Mouse (Mus musculus) thymus, postnatal 4 days (tissue): ENCODE results near the gene Usp29.
"Not testable (repeated sequence)": the region's sequence is repeated elsewhere in the genome, so short reads cannot be mapped to it uniquely, and the experiment has no call there.

Source experiments
- DNase-seq: peaks from one replicate; pipeline ENCODE4 v3.0.0; 2021

Gene Usp29

DNA sequence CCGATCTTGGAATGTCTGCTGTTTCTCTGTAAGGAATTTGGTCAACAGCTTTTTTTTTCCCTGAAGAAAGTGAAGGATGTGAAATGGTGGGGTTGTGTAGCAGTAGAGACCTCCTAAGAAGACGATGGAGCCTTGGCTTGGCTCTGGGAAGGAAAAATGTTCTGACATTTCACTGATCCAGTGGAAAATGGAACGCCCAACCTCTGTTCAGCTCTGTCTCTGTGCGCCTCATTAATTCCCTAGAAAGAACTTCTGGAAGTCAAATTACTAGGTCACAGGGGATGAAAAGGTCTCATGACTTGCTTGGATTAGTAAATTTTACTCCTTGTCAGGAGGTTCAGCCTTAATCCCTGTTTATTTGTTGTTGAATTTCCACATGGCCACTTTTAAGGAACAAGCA lies 92.3 kb downstream of the Usp29 start:
- no peak for DNase-seq

DNA sequence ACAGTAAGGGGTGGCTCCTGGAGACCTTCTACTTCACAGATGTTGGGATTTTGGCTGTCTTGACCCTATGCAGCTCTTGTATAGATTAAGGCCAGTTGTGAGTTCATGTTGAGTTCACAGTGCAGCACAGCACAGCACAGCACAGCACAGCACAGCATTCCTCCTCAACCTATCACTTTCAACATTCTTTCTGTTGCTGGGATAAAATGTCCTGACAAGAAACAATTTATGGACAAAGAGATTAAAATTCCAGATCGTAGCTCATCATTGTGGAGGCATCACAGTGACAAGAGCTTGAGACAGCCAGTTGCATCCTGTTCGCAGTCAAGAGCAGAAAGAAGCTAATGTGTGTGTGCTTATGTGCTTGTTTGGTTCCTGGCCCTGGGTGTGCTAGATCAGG lies 93.3 kb downstream of the Usp29 start:
- DNase-seq = no peak

DNA sequence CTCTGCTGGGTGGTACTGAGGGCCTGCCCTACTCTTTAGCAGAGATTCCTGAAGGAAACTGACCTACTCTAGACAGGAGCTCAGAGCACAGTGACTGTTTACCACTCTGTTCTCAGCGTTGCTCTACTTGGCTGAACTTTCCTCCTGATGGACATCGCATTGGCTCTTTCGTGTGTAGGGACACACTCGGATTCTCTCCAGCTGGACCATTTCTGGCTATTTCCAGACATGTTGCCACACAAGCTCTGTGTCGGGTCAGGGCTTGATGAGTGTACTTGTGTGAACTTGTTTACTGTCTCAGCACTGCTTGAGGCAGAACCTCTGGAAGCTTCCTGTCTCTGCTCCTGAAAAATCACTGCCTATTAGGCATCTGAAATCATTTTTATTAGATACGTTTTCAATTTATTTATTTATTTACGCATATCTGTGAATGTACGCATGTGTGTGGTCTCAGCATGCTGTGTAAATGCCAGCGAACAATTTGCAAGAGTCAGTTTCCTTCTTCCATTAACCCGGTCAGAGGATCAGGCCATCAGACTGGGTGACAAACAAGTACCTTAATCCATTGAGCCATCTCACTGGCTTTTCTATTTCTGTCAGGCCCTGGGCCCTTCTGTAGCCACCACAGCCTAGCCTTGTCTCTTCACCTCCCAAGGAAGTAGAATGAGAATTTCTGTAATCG lies 95.7 kb downstream of the Usp29 start:
- no peak for DNase-seq

GRCm38 (mm10) chr7:6829148-6829547 lies 98.8 kb downstream of the Usp29 start:
- DNase-seq = no peak

GRCm38 (mm10) chr7:6834950-6835349 lies 104.6 kb downstream of the Usp29 start:
- DNase-seq = no peak

DNA sequence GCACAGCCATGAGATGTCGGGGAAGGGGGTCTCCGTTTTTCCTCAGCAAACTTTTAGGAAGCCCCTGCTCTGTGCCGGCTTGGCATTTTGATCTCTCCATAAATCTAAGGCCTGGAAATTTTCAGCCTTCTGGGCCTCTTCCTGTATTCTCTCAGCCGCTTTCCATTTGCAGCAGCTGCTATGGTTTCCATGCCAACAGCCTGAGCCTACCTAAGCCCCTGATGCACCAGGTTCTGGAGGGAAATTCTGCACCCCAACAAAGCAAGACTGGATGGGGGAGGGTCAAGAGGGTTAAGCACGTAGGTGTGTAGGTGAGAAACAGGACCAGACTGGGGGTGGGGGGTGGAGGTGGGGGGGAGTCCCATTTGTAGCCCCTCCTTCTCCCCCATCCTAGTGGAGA lies 105.0 kb downstream of the Usp29 start:
- no peak for DNase-seq

DNA sequence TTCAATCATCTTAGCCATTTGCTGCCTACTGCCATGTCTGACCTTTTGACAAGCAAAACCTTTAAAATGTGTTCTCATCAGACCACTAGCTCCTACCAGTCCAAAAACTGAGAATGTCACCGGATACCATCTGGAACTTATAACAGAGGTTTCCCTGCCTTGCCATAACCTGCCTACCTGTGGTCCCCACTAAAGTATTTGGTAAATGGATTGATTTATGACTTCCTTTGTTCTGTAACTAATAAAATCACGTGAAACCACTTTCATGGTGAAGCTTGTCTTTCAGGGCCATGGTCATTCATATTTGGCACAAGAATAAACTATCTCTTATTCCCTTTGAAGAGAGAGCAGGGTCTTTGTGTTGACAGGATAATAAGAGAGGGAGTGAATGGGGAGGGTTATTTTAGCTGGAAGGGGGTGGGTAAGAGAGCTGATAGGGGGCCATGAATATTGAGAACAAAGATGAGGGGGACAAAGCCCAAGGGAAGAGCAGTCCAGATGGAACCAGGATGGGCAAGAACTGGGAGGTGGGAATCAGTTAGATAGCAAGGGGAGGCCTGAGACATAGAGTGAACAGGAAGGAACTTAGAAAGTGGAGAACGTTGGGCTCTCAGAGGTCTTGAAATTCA lies 107.0 kb downstream of the Usp29 start:
- no peak for DNase-seq

- no peak for DNase-seq
These were observed 107.7 kb downstream of the Usp29 start for GRCm38 (mm10) chr7:6837926-6838554.

DNA sequence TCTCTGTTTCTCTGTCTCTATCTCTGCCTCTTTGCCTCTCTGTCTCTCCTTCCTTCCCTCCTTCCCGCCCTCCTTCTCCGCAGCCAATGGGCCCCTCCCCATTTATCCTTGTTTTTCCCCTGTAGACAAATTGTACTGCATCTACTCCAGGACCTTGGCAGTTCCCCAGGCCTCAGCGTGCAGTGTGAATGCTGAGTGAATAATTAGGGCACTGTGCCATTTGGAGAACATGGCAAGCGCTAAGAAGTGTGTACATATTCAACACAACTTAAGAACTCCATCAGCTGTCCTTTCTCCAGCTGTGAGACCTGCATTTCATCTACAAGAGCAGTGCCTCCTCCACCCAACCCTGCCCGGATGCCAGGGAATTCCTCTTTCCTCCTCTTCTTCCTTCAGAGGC lies 110.5 kb downstream of the Usp29 start:
- DNase-seq = no peak

GRCm38 (mm10) chr7:6849495-6849894 lies 119.1 kb downstream of the Usp29 start:
- no peak for DNase-seq

- DNase-seq = no peak
These were observed 119.9 kb downstream of the Usp29 start for GRCm38 (mm10) chr7:6850321-6850720.

DNA sequence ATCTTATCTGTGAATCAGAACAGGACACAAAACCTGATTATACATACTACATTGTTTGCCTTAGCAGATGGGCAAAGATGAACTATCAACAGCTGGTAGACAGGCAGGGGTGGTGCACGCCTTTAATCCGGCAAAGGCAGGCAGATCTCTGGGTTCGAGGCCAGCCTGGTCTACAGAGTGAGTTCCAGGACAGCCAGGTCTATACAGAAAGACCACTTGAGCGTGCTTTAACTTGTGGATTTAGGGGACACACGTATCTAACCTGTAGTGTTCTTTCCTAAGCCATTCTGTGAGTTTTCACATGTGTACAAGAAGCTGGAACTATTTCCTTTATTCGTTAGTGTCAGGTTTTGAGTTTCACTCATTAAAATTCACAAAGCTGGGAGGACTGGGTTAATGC lies 120.9 kb downstream of the Usp29 start:
- no peak for DNase-seq

DNA sequence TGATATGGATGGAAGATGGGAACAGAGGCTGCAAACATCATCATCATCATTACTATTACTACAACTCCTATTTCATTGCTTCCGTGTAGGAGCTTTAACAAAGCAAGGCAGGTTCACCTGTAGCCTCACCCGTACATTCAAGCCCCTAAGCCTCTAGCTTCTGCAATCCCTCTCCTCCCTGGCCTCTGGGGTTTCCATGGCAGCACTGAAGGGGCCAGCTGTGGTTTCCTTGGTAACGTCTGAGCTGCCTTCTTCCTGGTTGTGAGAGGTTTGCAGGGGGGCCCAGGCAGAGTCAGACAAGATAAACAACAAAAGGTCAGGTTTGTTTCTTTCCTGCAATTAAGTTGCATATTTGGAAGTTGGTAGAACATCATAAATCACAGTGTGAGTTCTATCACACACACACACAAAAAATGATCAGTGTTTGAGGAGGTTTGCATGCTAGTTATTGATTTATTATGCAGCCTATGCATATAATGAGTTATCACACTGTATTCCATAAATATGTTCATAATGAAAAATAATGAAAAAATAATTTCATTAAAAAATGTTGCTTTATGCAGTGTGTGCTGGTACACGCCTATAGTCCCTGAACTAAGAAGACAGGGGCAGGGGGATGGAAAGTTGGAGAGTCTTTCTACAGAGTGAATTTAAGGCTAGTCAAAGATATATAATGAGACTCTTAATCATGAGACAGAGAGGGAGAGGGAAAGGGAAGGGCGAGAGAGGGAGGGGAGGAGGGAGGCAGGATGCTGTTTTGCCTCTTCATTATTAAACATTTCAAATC lies 121.5 kb downstream of the Usp29 start:
- DNase-seq = no peak

DNA sequence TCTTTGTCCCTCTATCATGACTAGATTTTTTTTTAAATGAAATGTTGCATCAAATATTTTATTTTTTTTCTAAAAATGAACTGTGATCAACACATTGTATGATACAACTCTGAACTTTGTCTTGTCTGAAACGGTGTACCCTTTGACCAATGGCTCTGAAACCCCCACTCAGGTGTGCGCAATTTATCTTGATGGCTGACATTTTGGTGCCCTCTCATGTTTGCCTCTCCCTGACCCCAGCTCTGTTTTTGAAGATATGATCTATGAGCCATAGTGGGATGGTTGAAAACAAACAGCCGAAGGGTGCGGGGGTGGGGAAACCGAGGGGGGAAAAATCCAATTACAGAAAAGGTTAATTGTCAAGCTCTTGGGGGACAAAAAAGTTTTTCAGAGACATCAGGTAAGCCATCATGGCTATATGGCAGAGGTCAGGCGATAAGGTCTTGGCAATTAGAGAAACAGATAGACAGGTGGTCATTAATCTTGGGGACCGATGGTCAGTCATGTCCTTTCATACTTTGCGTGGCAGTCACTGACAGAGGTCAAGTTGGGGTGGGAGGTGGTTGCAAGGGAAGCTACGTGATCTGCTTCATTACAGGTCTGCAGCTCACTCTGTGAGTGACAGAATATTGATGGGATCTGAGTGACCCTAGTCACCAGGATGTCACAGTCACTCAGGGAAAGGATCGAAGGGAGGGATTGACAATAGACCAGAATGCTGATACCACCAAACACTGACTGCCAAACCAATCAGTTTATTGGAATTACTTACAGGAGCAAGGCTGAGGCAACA lies 125.4 kb downstream of the Usp29 start:
- DNase-seq = no peak

DNA sequence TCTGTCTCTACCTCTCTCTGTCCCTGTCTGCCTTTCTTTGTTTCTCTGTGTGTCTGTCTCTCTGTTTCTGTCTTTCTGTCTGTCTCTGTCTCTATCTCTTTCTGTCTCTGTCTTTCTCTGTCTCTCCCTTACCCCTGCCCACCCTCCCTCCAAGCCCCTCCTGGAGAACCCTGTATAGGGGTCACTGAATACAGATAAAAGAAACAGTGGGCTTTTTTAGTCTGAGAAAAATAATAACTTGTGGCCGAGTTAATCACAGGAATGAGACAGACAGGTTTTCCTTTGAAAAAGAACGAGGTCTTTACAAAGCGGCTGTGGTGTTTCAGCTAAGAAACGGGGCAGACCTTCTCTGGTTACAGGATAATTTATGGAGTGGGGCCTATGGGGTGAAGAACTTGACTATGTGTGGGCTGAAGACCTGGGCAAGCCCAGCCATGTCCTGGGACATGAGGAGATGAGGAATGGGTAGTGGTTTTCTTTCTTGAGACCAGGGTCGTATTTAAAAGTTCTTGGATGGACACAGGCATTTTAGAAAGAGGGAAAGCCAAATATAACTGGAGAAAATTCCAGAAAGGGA lies 128.4 kb downstream of the Usp29 start:
- no peak for DNase-seq

DNA sequence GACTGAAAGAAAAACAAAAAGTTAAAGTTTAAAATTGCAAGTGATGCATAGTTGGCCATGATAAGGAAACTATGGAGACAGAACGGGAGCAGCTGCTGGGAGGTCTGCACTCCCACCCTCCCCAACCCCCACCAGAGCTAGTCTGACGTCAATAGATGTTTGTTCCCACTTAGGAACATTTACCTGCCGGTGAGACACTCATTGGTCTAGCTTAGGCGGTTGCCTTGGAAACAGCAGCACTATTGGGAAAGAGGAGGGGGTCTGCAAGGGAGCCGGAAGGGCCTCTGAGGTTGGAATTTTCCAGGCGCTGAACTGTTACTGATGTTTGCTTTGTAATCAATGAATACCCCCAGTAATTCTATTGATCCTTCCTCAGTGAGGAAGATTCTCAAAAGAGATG lies 130.3 kb downstream of the Usp29 start:
- no peak for DNase-seq

GRCm38 (mm10) chr7:6866351-6866750 lies 136.0 kb downstream of the Usp29 start:
- DNase-seq = no peak

DNA sequence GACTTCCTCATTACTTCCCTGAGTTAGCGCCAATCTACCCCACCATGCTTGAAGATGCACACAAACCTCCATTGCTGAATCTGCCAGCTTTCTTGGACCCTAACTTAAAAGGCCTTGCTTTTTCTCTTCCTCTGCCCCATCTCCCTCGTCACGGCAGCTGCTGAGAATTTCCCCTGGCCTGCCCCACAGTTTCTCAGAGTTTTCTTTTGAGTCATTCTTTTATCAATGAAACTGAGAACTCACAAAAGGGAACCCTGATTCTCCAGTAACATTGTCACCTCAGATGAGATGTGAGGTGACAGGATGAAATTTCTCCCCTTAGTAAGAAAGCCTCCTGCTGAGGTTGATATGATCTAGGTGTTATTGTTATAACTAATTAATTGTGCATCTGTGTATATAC lies 138.5 kb downstream of the Usp29 start:
- no peak for DNase-seq

DNA sequence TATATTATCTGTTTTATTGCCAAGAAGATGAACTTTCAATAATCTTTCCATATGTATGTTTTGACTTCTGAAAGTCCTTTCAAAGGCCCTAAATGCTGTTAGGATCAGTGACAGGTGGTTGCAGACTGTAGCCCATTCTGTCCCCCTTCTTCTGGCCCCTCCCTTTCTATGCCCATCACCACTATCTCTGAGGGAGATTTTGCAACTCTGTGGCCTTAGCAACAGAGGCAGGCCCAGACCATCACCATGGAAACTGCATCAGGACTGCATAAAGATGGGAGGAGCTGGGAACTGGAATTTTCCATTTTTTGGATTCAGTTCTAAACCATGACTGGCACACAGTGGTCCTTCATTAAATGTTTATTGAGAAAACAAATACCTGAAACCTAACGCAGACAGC lies 139.2 kb downstream of the Usp29 start:
- DNase-seq = no peak

DNA sequence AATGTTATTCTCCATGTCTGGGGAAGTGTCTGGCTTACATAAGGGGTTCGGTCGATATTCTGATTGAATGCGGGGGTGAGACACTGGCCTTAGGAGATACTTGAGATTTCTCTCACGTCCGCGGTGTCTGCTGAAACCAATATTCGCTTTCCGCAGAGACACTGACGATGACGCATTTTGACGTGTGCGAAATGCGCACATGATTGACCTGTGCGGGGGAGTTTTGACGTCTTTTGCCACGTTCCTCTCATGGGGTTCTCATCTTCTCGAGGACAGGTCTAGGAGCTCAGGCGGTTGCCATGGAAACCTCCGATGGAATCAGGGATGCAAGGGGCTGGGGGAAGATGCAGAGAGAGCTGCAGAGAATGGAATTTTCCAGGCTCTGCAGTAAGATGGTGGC lies 144.1 kb downstream of the Usp29 start:
- DNase-seq = no peak

DNA sequence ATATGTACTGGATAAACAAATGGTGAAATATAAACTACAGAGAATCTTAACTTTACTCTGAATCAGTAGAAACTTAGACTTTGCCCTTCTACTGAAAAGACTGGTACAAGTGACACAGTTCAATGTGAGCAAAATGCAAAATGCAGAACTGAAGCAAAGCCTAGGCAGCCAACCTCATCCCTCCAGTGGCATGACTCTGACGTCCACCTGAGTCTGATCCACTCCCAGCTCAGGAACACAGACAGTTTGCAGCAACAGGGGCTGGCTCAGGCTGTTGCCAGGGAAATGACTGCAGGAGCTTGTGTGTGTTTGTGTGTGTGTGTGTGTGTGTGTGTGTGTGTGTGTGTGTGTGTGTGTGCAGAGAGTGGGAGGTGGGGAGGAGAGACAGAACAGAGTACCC lies 147.8 kb downstream of the Usp29 start:
- no peak for DNase-seq

- DNase-seq = not testable (repeated sequence)
These were observed 148.5 kb downstream of the Usp29 start for GRCm38 (mm10) chr7:6878849-6879248.
